Mouse (Mus musculus): ENCODE data around the gene Msmb. TPM values are rescaled to one million over a fixed set of nuclear protein-coding genes. Genes with fewer than 3 reads are reported as not detected.
"Not testable (repeated sequence)": the region's sequence is repeated elsewhere in the genome, so short reads cannot be mapped to it uniquely, and the experiment has no call there.

Msmb gene
- polyA plus RNA-seq, 1 experiment from 2014 or later, result not detected

- no peak overlapping the region for H3K9ac ChIP-seq (ENCODE audit: low read depth, low read length)
- H3K27me3 ChIP-seq (ENCODE audit: control insufficient read depth, insufficient read depth, low read length), result no peaks in the 10 kb centered on the region
- 86% methylated on average over 2 of the region's 2 CpGs for WGBS (ENCODE audit: insufficient replicate concordance)
- ATAC-seq (replicated peaks; ENCODE audit: insufficient number of reproducible peaks, low FRiP score, low TSS enrichment), result no peak
- H3K4me3 ChIP-seq (ENCODE audit: low read depth, low read length), result no peak overlapping the region
- peaks cover 15% of the 10 kb centered on the region for H3K36me3 ChIP-seq (ENCODE audit: control insufficient read depth, insufficient read depth, low read length)
- H3K4me1 ChIP-seq (ENCODE audit: control insufficient read depth, insufficient read depth, low read length), result no peaks in the 10 kb centered on the region
- H3K4me2 ChIP-seq, result no peak overlapping the region
- H3K9me3 ChIP-seq (replicated peaks; ENCODE audit: control insufficient read depth, low read length), result no peaks in the 10 kb centered on the region
- no peak overlapping the region for H3K27ac ChIP-seq (ENCODE audit: low read depth, low read length)
Observed at GRCm38 (mm10) chr14:32175310-32175709, 33.5 kb downstream of the Msmb start.

GRCm38 (mm10) chr14:32176590-32176989, 34.8 kb downstream of the Msmb start:
- not testable (repeated sequence) for H3K9ac ChIP-seq (ENCODE audit: low read depth, low read length); H3K27me3 ChIP-seq (ENCODE audit: control insufficient read depth, insufficient read depth, low read length); ATAC-seq (replicated peaks; ENCODE audit: insufficient number of reproducible peaks, low FRiP score, low TSS enrichment); H3K4me3 ChIP-seq (ENCODE audit: low read depth, low read length); H3K9me3 ChIP-seq (replicated peaks; ENCODE audit: control insufficient read depth, low read length); H3K4me1 ChIP-seq (ENCODE audit: control insufficient read depth, insufficient read depth, low read length); H3K4me2 ChIP-seq; H3K27ac ChIP-seq (ENCODE audit: low read depth, low read length)
- H3K36me3 ChIP-seq (ENCODE audit: control insufficient read depth, insufficient read depth, low read length), result peaks cover 16% of the 10 kb centered on the region
- 83% methylated on average over 4 of the region's 5 CpGs for WGBS (ENCODE audit: insufficient replicate concordance)

- peaks cover 21% of the 10 kb centered on the region for H3K36me3 ChIP-seq (ENCODE audit: control insufficient read depth, insufficient read depth, low read length)
- H3K27ac ChIP-seq (ENCODE audit: low read depth, low read length), result no peak overlapping the region
- no peaks in the 10 kb centered on the region for H3K9me3 ChIP-seq (replicated peaks; ENCODE audit: control insufficient read depth, low read length)
- no peak overlapping the region for H3K4me3 ChIP-seq (ENCODE audit: low read depth, low read length)
- ATAC-seq (replicated peaks; ENCODE audit: insufficient number of reproducible peaks, low FRiP score, low TSS enrichment), result no peak
- H3K27me3 ChIP-seq (ENCODE audit: control insufficient read depth, insufficient read depth, low read length), result no peaks in the 10 kb centered on the region
- no peak overlapping the region for H3K9ac ChIP-seq (ENCODE audit: low read depth, low read length)
- H3K4me1 ChIP-seq (ENCODE audit: control insufficient read depth, insufficient read depth, low read length), result no peaks in the 10 kb centered on the region
- 79% methylated on average over 10 of the region's 10 CpGs for WGBS (ENCODE audit: insufficient replicate concordance)
- no peak overlapping the region for H3K4me2 ChIP-seq
Observed at GRCm38 (mm10) chr14:32179393-32180195, 37.8 kb downstream of the Msmb start.

DNA sequence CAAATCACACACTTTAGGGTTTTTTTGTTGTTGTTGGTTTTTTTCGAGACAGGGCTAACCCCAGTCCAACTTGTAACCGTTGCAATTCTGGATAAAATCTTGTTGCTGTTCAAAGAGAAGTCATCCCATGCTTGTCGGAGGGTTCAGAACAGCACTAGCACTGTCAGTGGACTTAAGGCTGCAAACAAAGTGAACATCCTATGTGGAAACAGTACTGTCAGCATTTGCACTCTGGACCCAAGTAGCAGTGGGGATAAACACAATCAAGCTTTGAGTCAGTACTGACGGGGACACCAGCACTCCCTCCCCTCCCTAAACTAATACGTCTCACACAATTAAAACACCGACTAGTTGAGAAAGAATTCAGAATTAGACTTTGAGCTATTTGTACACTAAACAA, 39.0 kb downstream of the Msmb start:
- Histone ChIP-seq H3K4me3 (ENCODE audit: low read depth, low read length) (no peak overlapping the region), H3K9me3 (replicated peaks; ENCODE audit: control insufficient read depth, low read length) (no peaks in the 10 kb centered on the region), H3K27me3 (ENCODE audit: control insufficient read depth, insufficient read depth, low read length) (no peaks in the 10 kb centered on the region), H3K27ac (ENCODE audit: low read depth, low read length) (no peak overlapping the region), H3K36me3 (ENCODE audit: control insufficient read depth, insufficient read depth, low read length) (peaks cover 27% of the 10 kb centered on the region), H3K4me2 (no peak overlapping the region), H3K9ac (ENCODE audit: low read depth, low read length) (no peak overlapping the region), H3K4me1 (ENCODE audit: control insufficient read depth, insufficient read depth, low read length) (no peaks in the 10 kb centered on the region)
- no peak for ATAC-seq (replicated peaks; ENCODE audit: insufficient number of reproducible peaks, low FRiP score, low TSS enrichment)
- 87% methylated on average over 6 of the region's 6 CpGs for WGBS (ENCODE audit: insufficient replicate concordance)

DNA sequence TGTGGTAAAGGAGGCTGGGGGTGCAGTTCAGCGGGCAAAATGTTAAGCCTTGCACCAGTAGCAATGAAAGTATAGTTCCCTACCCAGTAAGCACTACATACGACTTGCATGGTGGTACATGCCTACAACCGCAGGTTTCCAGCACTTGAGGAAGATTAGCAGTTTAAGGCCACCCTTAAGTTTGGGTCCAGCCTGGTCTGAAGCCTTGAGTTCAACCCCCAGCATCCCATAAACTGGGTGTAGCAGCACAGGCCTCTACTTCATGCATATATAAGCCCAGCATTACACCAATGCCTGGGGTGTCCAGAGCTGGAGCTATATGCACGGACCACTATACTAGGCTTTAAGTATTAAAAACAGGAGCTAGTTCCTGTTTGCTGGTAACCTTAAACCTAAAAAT, 42.0 kb downstream of the Msmb start:
- no peak overlapping the region for H3K4me2 ChIP-seq
- H3K9ac ChIP-seq (ENCODE audit: low read depth, low read length), result no peak overlapping the region
- ATAC-seq (replicated peaks; ENCODE audit: insufficient number of reproducible peaks, low FRiP score, low TSS enrichment), result no peak
- no peaks in the 10 kb centered on the region for H3K9me3 ChIP-seq (replicated peaks; ENCODE audit: control insufficient read depth, low read length)
- 96% methylated on average over 4 of the region's 4 CpGs for WGBS (ENCODE audit: insufficient replicate concordance)
- peaks cover 45% of the 10 kb centered on the region for H3K36me3 ChIP-seq (ENCODE audit: control insufficient read depth, insufficient read depth, low read length)
- H3K27me3 ChIP-seq (ENCODE audit: control insufficient read depth, insufficient read depth, low read length), result no peaks in the 10 kb centered on the region
- no peaks in the 10 kb centered on the region for H3K4me1 ChIP-seq (ENCODE audit: control insufficient read depth, insufficient read depth, low read length)
- no peak overlapping the region for H3K4me3 ChIP-seq (ENCODE audit: low read depth, low read length)
- H3K27ac ChIP-seq (ENCODE audit: low read depth, low read length), result no peak overlapping the region

- no peak overlapping the region for H3K4me2 ChIP-seq
- H3K27me3 ChIP-seq (ENCODE audit: control insufficient read depth, insufficient read depth, low read length), result no peaks in the 10 kb centered on the region
- H3K9me3 ChIP-seq (replicated peaks; ENCODE audit: control insufficient read depth, low read length), result no peaks in the 10 kb centered on the region
- WGBS (ENCODE audit: insufficient replicate concordance), result 80% methylated on average over 6 of the region's 6 CpGs
- H3K9ac ChIP-seq (ENCODE audit: low read depth, low read length), result no peak overlapping the region
- H3K4me1 ChIP-seq (ENCODE audit: control insufficient read depth, insufficient read depth, low read length), result no peaks in the 10 kb centered on the region
- peaks cover 32% of the 10 kb centered on the region for H3K36me3 ChIP-seq (ENCODE audit: control insufficient read depth, insufficient read depth, low read length)
- H3K27ac ChIP-seq (ENCODE audit: low read depth, low read length), result no peak overlapping the region
- ATAC-seq (replicated peaks; ENCODE audit: insufficient number of reproducible peaks, low FRiP score, low TSS enrichment), result no peak
- no peak overlapping the region for H3K4me3 ChIP-seq (ENCODE audit: low read depth, low read length)
Observed at GRCm38 (mm10) chr14:32190627-32191391, 49.0 kb downstream of the Msmb start.

DNA sequence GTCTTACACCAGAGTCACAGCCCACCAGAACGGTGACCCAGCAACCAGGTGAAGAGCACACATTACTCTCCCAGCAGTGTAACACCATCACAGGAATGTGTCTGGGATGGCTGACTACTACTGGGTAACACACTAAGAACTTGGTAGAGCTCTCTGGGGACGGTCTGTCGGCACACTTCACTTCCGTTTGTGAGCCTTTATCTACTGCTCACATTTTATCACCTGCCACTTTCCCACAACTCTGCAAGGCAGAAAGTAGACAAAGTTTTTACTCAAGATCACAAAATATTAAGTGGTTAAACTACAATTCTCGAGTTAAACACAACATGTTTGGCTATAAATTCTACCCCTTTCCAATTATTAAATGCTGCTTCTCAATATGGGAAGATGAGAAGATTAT, 50.1 kb downstream of the Msmb start:
- no peaks in the 10 kb centered on the region for H3K9me3 ChIP-seq (replicated peaks; ENCODE audit: control insufficient read depth, low read length)
- H3K27me3 ChIP-seq (ENCODE audit: control insufficient read depth, insufficient read depth, low read length), result no peaks in the 10 kb centered on the region
- H3K4me3 ChIP-seq (ENCODE audit: low read depth, low read length), result no peak overlapping the region
- no peak overlapping the region for H3K4me2 ChIP-seq
- H3K27ac ChIP-seq (ENCODE audit: low read depth, low read length), result no peak overlapping the region
- ATAC-seq (replicated peaks; ENCODE audit: insufficient number of reproducible peaks, low FRiP score, low TSS enrichment), result no peak
- WGBS (ENCODE audit: insufficient replicate concordance), result 65% methylated on average over 5 of the region's 5 CpGs
- H3K4me1 ChIP-seq (ENCODE audit: control insufficient read depth, insufficient read depth, low read length), result no peaks in the 10 kb centered on the region
- H3K36me3 ChIP-seq (ENCODE audit: control insufficient read depth, insufficient read depth, low read length), result peaks cover 27% of the 10 kb centered on the region
- H3K9ac ChIP-seq (ENCODE audit: low read depth, low read length), result no peak overlapping the region

DNA sequence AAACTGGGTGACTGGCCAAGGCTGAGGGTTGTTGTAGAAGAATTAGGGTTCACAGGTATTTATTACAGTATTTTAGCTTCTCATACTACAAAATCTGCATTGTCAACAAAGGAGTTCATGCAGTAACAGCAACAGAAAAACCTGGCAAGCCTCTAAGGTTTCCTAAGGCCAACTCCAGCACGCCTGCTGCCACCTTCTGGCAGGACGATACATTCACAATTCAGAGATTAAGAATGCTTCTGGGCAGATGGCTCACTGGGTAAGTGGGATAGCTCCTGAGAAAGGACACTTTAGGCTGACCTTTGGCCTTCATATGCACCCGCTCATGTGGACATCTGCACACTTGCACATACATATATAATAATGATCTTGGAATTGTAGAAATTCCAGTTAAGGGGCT, 50.6 kb downstream of the Msmb start:
- no peak overlapping the region for H3K4me3 ChIP-seq (ENCODE audit: low read depth, low read length)
- no peaks in the 10 kb centered on the region for H3K4me1 ChIP-seq (ENCODE audit: control insufficient read depth, insufficient read depth, low read length)
- peaks cover 29% of the 10 kb centered on the region for H3K36me3 ChIP-seq (ENCODE audit: control insufficient read depth, insufficient read depth, low read length)
- WGBS (ENCODE audit: insufficient replicate concordance), result 33% methylated on average over 3 of the region's 3 CpGs
- H3K27ac ChIP-seq (ENCODE audit: low read depth, low read length), result no peak overlapping the region
- no peaks in the 10 kb centered on the region for H3K27me3 ChIP-seq (ENCODE audit: control insufficient read depth, insufficient read depth, low read length)
- no peak overlapping the region for H3K4me2 ChIP-seq
- H3K9me3 ChIP-seq (replicated peaks; ENCODE audit: control insufficient read depth, low read length), result no peaks in the 10 kb centered on the region
- no peak overlapping the region for H3K9ac ChIP-seq (ENCODE audit: low read depth, low read length)
- no peak for ATAC-seq (replicated peaks; ENCODE audit: insufficient number of reproducible peaks, low FRiP score, low TSS enrichment)
